Mouse (Mus musculus): ENCODE data around the gene Slc11a1.

DNA sequence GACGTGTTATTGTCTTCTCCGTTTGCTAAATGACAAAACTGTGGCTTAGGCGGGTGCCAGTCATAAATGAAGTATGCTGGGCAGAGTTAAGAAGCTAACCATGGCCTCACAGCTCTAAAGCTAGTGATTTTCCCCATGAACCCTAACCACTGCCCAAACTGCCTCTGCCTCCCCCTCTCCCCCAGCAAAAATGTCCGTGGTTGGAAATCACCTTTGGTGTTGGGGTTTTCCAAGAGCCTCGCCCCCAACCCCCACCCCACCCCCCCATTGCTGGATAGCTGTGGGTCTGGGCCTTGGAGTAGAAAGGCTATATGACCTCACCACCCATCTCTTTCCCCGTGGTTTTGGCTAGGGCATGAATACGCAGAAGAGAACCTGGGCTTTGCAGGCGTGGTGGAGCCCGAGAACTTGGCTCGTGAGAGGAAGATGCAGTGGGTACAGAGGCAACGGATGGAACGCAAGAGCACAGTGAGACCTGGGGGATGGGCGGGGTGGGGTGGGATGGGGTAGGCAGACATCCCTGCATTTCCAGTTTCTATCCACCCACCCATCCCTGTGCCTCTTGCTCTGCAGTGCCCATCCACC, 23.7 kb upstream of the Slc11a1 start:
- TF ChIP-seq CTCF (IDR thresholded peaks at IDR 0.05; ENCODE audit: borderline replicate concordance, insufficient read depth, low read length), result no peak
- TF ChIP-seq POLR2A (IDR thresholded peaks at IDR 0.05; ENCODE audit: low read depth, low read length), result no peak

Data from embryonic fibroblast, embryonic 13.5 days (primary cell).